Mouse (Mus musculus): ENCODE results near the gene Kif18b. TPM values are rescaled to one million over a fixed set of nuclear protein-coding genes. Genes with fewer than 3 reads are reported as not detected.

The Kif18b gene
- total and polyA plus RNA-seq, 2 experiments from 2014 or later: 0.70 to 6.6 TPM

DNA sequence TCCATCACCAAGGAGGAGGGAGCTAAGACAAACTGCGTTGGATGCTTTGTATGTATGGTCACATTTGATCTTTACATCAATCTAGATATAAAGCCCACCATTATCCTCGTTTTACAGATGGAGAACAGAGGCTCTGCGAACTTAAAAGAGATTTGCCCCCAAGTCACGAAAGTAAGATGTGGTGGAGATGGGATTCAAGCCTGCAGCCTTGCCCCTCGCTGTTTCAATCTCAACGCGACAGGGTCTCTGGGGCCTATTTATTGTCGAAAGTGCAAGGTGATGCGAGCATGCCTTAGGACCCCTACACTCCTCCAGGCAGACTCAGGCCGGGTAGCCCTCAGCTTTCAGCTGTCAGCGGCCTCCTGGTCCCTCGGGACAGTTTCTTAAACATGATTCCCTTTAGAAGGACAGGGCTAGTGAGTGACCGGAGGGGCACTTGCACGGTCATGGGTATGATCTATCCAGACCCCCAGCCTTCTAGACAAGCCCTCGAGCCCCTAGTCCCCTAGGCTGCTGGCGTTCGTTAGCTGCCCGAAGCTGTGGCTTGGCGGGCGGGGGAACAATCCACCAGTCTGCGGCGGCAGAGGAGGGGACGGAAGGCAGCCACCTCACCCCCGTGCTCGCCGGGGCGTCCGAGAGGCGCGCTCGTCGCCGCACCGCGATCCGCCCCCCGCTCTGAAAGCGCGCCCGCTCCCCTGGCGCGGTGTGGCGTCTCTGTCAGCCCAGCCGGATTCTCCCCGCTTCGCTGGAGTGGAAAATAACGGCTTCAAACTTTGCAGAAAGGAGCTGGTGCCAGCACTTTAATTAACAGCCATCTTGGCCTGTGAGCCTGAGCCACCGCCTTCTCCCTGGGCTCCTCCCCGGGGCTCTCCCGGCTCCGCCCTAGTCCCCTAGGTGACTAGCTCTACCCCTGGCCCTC is 23.4 kb upstream of the Kif18b start:
- H3K9me3 ChIP-seq (ENCODE audit: low read length): no peaks in the 10 kb centered on the region
- H3K27me3 ChIP-seq (ENCODE audit: insufficient read depth, low read length): peaks cover 47% of the 10 kb centered on the region
- peak; percentile 65 for DNase-seq
- no peaks in the 10 kb centered on the region for H3K4me1 ChIP-seq (ENCODE audit: insufficient read depth)
- peak; percentile 50 for ATAC-seq
- no peaks in the 10 kb centered on the region for H3K36me3 ChIP-seq (ENCODE audit: insufficient read depth)
- TF ChIP-seq CTCF (IDR thresholded peaks at IDR 0.05; ENCODE audit: low read depth): no peak
- H3K9ac ChIP-seq: peak overlapping the region; percentile 44
- peak overlapping the region; percentile 38 for H3K4me3 ChIP-seq (ENCODE audit: low read depth, low read length)
- WGBS: 3% methylated on average over 49 of the region's 51 CpGs
- H3K4me2 ChIP-seq (ENCODE audit: low read depth): peak overlapping the region; percentile 76
- no peak overlapping the region for H3K27ac ChIP-seq (ENCODE audit: low read depth, low read length)

DNA sequence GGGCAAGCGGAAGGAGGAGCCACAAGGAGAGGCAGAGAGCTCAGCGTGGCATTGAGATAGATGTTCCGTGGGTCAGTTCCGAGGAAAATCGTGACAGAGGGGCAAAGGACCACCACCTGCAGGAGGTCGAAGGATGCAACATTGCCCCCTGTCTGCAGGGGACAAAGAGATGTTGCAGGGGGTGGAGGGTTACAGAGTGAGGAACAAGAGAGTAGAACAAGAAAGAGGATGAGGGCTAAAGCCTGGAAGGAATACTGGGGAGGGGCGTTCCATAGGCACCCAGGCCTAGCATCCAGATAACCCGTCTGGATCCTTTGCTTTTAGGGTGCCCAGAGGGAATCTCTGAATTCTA is 22.0 kb upstream of the Kif18b start:
- Histone ChIP-seq H3K27me3 (ENCODE audit: insufficient read depth, low read length) (peaks cover 50% of the 10 kb centered on the region), H3K4me1 (ENCODE audit: insufficient read depth) (no peaks in the 10 kb centered on the region), H3K9me3 (ENCODE audit: low read length) (no peaks in the 10 kb centered on the region), H3K27ac (ENCODE audit: low read depth, low read length) (no peak overlapping the region), H3K4me3 (ENCODE audit: low read depth, low read length) (peak overlapping the region; percentile 42), H3K9ac (no peak overlapping the region), H3K4me2 (ENCODE audit: low read depth) (peak overlapping the region; percentile 61), H3K36me3 (ENCODE audit: insufficient read depth) (no peaks in the 10 kb centered on the region)
- DNase-seq (no peak), ATAC-seq (no peak)
- TF ChIP-seq CTCF (IDR thresholded peaks at IDR 0.05; ENCODE audit: low read depth): peak; percentile 51
- WGBS: 8% methylated on average over 8 of the region's 8 CpGs

DNA sequence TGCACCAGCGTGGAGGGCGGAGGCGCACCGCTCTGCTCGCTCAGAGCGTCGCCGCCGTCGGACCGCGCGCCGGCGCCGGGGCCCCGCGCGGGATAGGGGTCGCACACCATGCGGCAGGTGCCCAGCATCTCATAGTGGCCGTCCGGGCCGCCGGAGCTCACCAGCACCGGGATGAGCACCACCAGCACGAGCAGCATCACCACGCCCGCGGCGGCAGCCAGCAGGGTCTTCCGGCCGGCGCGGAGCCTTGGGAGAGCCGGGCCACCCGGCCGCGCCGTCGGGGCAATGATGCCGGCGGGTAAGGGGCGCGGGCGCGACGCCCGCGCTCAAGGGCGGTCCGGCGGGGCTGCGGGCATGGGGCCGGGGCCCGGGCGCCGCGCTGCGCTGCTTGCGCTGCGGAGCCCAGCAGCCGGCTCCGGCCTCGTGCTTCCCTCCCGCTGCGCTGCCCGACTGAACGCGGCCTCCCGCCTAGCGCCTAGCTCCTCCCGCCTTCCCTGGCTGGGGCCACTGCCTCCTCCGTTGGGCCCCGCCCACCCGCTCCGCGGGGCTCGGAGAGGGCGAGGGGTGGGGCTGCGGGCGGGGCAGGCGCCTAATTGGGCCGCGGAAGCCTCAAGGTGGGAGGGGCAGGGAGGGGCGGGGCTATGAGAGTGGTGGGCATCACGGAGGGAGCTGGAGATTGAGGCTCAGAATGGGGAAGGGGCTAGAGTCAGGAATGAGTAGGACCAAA is 21.5 kb upstream of the Kif18b start, which contains the start of gene C1ql1:
Gene C1ql1, minus strand, starts transcription at position 424 of the 727 bp plus-strand sequence.
- under 1% methylated on average over 71 of the region's 87 CpGs for WGBS
- peak within 1 kb of the TSS; percentile 61 for H3K4me2 ChIP-seq (ENCODE audit: low read depth)
- H3K9ac ChIP-seq: peak within 1 kb of the TSS; percentile 28; the same call in 1 of the 2 replicates
- H3K9me3 ChIP-seq (ENCODE audit: low read length): no peaks in the 10 kb centered on the region
- H3K27ac ChIP-seq (ENCODE audit: low read depth, low read length): no peak within 1 kb of the TSS
- TF ChIP-seq CTCF (IDR thresholded peaks at IDR 0.05; ENCODE audit: low read depth): no peak
- DNase-seq (peak; percentile 81), ATAC-seq (peak; percentile 79)
- H3K27me3 ChIP-seq (ENCODE audit: insufficient read depth, low read length): peaks cover 50% of the 10 kb centered on the region
- no peaks in the 10 kb centered on the region for H3K36me3 ChIP-seq (ENCODE audit: insufficient read depth)
- H3K4me1 ChIP-seq (ENCODE audit: insufficient read depth): no peaks in the 10 kb centered on the region
- peak within 1 kb of the TSS; percentile 42 for H3K4me3 ChIP-seq (ENCODE audit: low read depth, low read length)

DNA sequence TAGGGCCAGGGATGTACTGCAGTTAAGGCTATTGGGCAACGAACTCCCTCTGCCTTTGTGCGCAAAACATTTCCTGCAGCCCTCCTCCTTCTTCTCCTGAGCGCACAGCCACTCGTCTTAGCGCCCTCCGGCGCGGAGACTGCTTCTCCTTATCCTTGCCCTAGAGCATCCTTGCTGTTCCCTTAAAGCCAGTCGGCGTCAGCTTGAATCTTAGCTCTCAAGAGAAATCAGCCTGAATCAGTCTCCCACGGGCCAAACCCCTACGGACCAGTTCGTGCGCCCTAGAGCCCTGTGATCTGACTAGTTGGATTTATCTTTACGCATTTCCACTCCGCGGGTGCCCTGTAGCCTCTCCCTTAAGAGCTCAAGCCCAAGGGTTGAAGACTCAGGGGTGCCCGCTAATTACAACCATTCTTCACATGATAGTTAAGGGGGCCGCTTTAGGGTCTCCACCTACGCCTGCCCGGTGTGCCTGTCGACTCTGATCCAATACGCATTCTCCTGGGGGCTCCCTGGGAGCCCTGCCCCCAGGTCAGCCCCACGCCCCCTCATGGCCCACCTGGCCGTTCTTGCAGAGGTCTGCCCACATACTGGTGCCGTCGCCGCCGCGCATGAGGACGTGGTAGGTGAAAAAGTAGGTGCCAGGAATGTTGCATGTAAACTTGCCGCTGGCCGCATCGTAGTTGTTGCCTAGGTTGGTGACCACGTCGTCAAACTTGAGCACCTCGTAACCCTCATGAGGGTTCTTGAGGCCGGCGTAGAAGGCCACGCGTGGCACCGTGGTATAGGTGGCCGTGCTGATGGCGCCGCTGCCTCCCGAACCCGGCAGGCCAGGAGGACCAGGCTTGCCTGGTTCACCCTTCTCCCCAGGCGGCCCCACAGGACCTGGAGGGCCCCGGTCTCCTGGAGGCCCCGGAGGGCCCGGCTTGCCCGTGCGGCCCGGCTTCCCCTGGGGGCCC is 20.7 kb upstream of the Kif18b start:
- Histone ChIP-seq H3K4me1 (ENCODE audit: insufficient read depth) (no peaks in the 10 kb centered on the region), H3K27ac (ENCODE audit: low read depth, low read length) (no peak overlapping the region), H3K4me2 (ENCODE audit: low read depth) (peak overlapping the region; percentile 61), H3K9me3 (ENCODE audit: low read length) (no peaks in the 10 kb centered on the region), H3K4me3 (ENCODE audit: low read depth, low read length) (peak overlapping the region; percentile 42), H3K27me3 (ENCODE audit: insufficient read depth, low read length) (peaks cover 50% of the 10 kb centered on the region), H3K36me3 (ENCODE audit: insufficient read depth) (no peaks in the 10 kb centered on the region), H3K9ac (no peak overlapping the region)
- no peak for TF ChIP-seq CTCF (IDR thresholded peaks at IDR 0.05; ENCODE audit: low read depth)
- WGBS: 3% methylated on average over 54 of the region's 54 CpGs
- DNase-seq: no peak
- no peak for ATAC-seq

DNA sequence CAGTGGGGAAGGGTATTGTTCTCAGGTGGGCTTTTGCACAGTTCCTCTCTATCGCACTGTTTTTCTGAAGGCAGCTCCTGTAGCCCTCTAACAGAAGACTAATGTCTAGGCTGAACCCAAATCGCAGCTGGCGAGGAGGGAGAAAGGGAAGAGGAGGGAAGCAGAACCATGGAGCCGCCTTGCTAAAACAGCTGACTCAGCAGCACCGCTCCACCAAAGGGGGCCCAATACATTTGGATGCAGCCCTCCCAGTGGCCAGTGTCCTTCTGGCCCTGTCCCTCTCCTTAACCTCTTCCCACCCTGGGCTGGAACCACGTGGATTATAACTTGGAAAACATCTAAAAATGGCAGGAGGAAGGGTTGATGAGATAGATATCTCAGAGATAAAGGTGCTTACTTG is 16.3 kb upstream of the Kif18b start:
- Histone ChIP-seq H3K36me3 (ENCODE audit: insufficient read depth) (no peaks in the 10 kb centered on the region), H3K4me3 (ENCODE audit: low read depth, low read length) (no peak overlapping the region), H3K4me1 (ENCODE audit: insufficient read depth) (no peaks in the 10 kb centered on the region), H3K9ac (no peak overlapping the region), H3K9me3 (ENCODE audit: low read length) (no peaks in the 10 kb centered on the region), H3K27me3 (ENCODE audit: insufficient read depth, low read length) (peaks cover 33% of the 10 kb centered on the region), H3K4me2 (ENCODE audit: low read depth) (no peak overlapping the region), H3K27ac (ENCODE audit: low read depth, low read length) (no peak overlapping the region)
- TF ChIP-seq CTCF (IDR thresholded peaks at IDR 0.05; ENCODE audit: low read depth): no peak
- ATAC-seq (no peak), DNase-seq (no peak)
- WGBS: 69% methylated on average over 6 of the region's 6 CpGs

DNA sequence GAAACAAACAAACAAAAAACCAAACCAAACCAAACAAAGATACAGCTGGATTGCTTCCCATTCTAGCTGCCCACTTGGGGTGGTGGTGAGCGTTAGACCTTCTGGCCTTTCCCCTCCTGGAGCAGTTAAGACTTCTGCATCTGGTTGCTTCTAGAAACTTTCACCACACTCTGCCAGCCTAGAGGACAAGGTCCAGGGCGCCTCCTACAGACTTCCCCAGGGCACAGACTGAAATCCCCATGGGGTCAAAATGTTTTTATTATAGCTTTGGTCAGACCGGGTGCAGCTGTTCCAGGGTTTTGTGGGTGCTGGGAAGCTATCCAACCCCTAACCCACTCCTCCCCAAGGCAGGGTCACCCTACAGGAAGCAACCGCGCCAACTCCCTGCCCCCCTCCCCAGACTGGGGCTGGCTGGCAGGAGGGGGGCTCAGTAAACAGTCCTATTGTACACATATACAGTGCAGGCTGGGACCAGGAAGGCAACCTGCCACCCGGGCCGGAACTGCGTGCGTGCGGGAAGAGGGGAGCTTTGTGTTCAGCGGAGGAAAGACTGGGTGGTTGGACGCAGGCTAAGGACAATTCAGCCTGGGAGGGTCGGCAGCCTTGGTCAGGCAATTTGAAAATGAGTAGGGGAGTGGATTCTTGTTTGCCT is 14.2 kb upstream of the Kif18b start:
- Histone ChIP-seq H3K36me3 (ENCODE audit: insufficient read depth) (no peaks in the 10 kb centered on the region), H3K4me3 (ENCODE audit: low read depth, low read length) (no peak overlapping the region), H3K27ac (ENCODE audit: low read depth, low read length) (no peak overlapping the region), H3K4me1 (ENCODE audit: insufficient read depth) (no peaks in the 10 kb centered on the region), H3K9me3 (ENCODE audit: low read length) (no peaks in the 10 kb centered on the region), H3K9ac (no peak overlapping the region), H3K27me3 (ENCODE audit: insufficient read depth, low read length) (peaks cover 12% of the 10 kb centered on the region), H3K4me2 (ENCODE audit: low read depth) (no peak overlapping the region)
- 38% methylated on average over 13 of the region's 13 CpGs for WGBS
- ATAC-seq: peak; percentile 47
- DNase-seq: no peak
- TF ChIP-seq CTCF (IDR thresholded peaks at IDR 0.05; ENCODE audit: low read depth): no peak

All from forebrain, postnatal 0 days (tissue).